Mouse (Mus musculus) frontal cortex, postnatal 25 days (tissue): ENCODE measurements at regions not wholly inside any gene's neighbourhood (a gene's known extent, or its start where the extent isn't known, plus 50 kb on each side); places are given as distances from the start of the nearest gene placed in this dataset.

ENCODE experiments used
- DNase-seq, 2 experiments: peaks; one replicate each; pipeline ENCODE4 v3.0.0; 2022; ENCODE audit warnings: low spot score in 2 of 2

- DNase-seq: no peak
Measured at GRCm38 (mm10) chr5:119944371-119944770, 111.9 kb downstream of the Tbx5 start.

DNA sequence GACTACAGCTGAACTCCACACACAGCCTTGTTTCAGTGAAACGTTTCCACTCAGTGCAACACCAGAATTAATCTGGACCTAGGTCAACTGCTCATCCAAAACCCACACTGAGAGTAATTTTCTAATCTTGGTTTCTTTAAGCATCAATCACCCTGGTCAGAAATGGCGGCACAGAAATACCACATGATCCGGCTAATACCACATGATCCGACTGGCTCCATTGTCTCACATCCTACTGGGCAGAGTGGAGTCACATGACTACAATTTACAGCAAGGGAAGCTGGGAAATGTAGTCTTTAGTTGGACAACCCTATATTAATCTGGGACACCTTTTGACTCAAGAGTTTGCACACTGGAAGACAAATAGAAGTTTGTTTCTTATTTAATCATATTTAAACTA, 115.9 kb downstream of the Tbx5 start:
- DNase-seq: no peak

DNA sequence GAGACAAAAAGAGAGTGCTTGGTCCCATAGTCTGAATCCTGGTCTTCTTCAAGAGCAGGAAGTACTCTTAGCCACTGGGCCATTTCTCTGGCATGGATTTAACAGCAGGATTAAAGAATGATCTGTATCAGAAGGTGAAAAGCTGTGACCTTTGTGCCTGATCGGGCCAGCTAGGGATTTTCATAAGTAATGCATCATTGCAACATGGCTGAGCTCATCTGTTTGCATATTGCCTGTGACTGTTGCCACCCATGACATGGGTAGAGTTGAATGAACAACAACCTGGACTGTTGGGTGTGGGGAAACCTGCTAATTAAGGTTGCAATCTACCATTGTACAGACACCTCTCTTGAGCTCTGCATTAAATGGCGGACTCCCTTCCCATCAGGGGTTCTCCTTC, 119.6 kb downstream of the Tbx5 start:
- no peak for DNase-seq

- DNase-seq: no peak
Measured at GRCm38 (mm10) chr5:119953189-119953588, 120.7 kb downstream of the Tbx5 start.

DNA sequence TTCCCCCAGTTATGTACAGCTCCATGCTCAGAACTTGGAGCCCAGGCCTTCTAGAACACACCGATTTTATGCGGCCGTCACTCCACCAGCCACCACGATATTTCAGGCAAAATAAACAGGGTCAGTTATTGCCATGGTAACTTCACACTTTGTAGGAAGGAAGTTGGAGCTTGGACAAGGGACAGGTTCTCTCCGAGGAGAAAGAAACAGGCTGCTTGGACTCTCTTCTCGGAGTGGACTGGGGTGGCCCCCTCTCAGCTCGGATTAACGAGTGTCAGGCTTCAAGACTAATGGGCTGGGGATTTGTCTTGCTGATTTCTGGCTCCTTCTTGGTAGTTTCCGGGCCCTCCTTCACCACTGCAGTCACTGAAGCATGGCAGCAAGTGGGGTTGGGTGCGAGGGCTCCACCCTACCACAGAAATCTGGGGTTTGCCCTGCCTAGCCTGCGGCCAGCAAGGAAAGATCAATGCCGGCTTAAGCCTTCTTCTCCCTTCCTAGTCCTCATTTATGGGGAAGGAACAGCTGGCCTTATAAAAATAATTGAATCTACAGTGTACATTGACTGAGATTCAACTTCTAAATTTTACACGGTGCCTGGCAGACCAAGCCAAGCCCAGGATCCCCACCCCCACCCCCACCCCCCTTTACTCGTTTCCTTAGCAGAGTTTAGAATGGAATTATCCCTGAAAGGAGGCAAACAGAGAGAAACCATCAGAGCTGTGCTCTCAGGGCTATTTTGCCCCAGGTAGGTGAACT, 121.5 kb downstream of the Tbx5 start:
- no peak for DNase-seq

DNA sequence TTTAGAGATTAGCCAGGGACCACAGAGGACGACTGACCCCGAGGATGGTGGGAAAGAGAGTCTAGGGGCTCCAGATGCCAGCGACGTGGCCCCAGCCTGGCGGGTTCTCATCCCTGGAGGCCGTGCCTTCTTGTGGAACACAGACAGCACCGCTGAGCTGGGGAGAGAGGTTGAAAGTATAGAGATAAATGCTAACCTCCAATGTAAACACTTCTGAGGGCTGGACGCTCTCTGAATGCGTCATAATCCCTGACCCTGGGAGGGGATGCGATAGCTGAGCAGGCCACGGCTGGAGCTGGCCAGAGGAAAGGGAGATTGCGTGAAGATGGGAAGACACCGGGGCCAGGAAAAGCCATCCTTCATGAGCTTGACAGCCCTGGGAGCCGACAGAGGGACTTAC, 126.5 kb downstream of the Tbx5 start:
- DNase-seq: no peak

- no peak for DNase-seq
Measured at GRCm38 (mm10) chr5:119964751-119965150, 132.3 kb downstream of the Tbx5 start.

DNA sequence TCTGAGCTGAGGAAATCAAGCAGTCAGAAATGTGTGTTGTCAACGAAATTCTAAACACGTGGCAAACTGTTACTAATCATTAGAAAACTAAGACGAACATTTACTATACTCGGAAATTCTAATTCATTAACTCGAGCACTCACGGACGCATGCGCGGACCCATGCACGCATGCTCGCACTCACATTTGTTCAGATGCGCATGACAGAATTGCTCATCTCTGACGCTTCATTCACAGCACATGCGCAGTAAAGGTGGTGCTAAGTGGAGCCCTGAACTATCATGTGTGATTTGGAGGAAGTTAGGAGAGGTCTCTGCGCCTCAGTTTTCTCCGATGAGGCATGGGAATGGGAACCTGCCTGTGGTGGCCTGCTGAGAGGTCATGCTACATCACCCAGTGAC, 138.8 kb downstream of the Tbx5 start:
- peak in 1 of 2 experiments; percentile 9 for DNase-seq

DNA sequence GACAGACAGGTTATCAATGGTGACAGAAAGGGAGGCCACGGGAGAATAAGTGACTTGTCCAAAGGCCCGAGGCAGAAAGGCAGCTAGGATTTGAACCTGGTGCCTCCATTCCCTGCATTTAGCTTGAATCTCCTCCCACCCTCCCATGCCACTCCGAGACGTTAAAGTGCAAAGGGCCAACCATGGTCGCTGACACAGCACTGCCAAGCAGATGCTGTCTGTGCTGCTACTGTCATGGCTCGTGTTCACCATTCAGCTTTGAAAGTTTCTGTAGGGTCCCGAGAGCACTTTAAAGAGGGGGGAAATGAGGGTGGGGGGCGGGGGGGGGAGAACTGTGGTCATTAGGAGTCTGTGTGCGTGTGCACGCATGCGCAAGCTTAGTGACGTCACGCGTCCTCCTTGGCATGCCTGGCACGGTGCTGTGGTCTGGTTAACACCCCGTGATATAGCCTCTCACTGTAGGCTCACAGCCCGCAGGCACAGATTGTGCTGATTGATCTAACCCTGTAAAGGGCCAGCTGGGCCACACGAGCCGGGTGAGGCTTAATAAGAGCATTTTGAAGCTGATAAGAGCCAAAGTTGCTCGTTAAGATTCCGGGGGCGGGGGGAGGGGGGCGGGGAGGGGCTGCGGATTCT, 140.5 kb downstream of the Tbx5 start:
- no peak for DNase-seq

GRCm38 (mm10) chr5:119978096-119978715, 138.1 kb upstream of the Rbm19 start:
- DNase-seq: no peak

DNA sequence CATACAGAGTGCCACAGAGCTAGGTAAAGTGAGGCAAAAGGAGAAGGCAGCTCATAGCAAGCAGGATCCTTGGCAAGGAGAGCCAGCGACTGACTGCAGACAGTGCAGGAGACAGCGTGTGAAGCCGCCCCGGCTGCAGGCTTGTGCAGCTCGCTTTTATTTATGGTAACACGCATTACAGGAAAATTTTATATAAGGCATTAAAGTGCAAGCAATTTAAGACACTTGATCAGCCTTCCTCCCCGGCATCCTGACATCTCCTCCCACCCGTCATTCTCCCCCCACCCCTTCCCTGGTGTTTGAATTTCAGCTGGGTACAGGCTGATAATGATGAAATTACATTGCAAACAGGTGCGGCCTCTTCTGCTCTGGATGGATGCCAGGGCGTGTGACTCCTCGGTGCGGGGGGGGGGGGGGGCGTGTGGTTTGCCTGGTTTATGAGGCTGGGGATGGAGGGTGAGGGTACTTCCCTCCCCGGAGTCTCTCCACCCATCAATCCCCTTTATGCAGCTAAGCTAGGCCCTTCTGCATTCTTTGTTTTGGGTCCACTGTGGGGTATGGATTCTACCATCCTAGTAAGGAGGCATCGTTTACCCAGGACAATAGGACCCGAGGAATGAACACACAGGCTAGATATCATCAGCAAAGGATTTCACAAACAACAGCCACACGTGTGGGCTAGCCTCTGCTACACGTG, 135.0 kb upstream of the Rbm19 start:
- DNase-seq: peak; percentile 6 to 20

GRCm38 (mm10) chr5:119984206-119984605, 132.1 kb upstream of the Rbm19 start:
- DNase-seq: no peak

DNA sequence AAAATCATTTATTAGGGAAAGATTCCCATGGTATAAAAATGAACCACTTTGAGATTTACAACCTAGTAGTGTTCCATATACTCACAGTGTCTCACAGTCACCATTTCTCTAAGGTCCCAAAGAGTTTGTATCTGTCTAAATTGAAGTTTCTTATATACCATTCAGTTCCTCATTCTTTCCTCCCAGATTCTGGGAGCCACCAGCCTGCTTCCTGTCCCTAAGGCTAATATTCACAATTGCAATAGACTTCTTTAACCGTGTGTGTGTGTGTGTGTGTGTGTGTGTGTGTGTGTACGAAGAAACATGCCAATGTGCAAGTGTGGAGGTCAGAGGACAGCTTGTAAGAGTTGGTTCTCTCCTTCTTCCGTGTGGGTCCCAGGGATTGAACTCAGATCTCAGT, 124.1 kb upstream of the Rbm19 start:
- DNase-seq: no peak

- no peak for DNase-seq
Measured at GRCm38 (mm10) chr5:119995726-119996125, 120.5 kb upstream of the Rbm19 start.

- no peak for DNase-seq
Measured at GRCm38 (mm10) chr5:120005696-120006469, 110.4 kb upstream of the Rbm19 start.

DNA sequence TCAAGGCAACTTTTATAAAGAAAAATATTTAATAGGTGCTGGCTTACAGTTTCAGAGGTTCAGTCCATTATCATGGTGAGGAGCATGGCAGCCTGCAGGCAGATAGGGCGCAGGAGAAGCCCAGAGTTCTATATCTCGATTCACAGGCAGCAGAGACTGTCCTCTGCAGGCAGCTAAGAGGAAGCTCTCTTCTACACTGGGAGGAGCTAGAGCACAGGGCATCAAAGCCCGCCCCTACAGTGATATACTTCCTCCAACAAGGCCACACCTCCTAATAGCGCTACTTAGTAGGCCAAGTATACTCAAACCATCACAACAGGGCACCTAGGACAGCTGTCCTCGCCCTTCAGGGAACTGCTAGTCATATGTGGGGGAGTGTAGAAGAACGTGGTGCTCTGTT, 108.5 kb upstream of the Rbm19 start:
- DNase-seq: no peak

GRCm38 (mm10) chr5:120008306-120008705, 108.0 kb upstream of the Rbm19 start:
- DNase-seq: no peak

DNA sequence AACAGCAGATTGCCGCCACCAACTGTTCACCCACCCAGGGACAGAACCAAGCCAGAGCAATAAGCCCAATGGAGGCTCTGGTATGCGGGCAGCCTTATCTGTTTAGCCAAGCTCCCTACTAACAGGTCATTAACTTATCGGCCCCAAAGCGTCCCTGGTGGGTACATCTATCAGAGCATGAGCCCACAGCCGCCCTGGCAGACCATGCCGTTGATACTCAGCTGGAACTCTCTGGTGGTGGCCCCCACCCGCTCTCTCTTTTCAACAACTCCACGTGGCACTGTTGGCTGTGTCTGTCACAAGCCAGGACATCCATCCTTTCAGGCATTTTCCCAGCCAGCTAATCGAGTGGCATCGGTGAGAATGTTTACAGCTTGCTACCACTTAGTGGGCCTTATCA, 100.8 kb upstream of the Rbm19 start:
- no peak for DNase-seq

- no peak for DNase-seq
Measured at GRCm38 (mm10) chr5:120018126-120018525, 98.1 kb upstream of the Rbm19 start.

GRCm38 (mm10) chr5:120020748-120021147, 95.5 kb upstream of the Rbm19 start:
- DNase-seq: no peak

DNA sequence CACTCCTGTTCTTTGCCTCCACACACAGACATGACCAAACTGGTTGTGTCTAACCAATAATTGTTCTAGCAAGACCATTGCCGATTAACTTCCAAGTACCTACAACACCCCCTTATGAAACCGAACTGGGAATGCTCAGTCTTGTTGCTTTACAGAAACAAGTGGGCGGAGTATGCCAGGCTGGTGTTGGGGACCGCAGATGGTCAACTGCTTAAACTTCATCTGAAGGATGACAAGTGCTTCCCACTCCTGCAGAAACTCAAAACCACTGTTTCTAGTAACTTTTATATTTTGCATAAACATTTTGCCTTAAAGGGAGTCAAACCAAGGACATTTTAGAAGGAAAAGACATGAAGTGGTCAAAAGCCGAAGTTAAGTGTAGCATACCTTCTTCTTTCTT, 94.0 kb upstream of the Rbm19 start:
- DNase-seq: no peak

- DNase-seq: peak in 1 of 2 experiments; percentile 10
Measured at GRCm38 (mm10) chr5:120024071-120024470, 92.2 kb upstream of the Rbm19 start.
